Mouse (Mus musculus): ENCODE measurements around the gene Mterf2. TPM values are rescaled to one million over a fixed set of nuclear protein-coding genes. Genes with fewer than 3 reads are reported as not detected.

Mterf2 gene
- total RNA-seq, 2 experiments from 2014 or later: 2.8 to 4.3 TPM

Other genes starting within 250 kb of the Mterf2 start
- 10 to 100 TPM; 29.2 to 38.7 TPM for gene Ric8b, start 210.4 kb downstream of the Mterf2 start, total RNA-seq (2021)
- gene Fhl4, start 25.5 kb downstream of the Mterf2 start, total RNA-seq (2021): under 1 TPM; 0.20 to 0.43 TPM
- gene Tmem263, start 25.4 kb downstream of the Mterf2 start, total RNA-seq (2021): 10 to 100 TPM; 18.6 to 24.4 TPM
- gene Cry1, start 57.0 kb upstream of the Mterf2 start, total RNA-seq (2021): 10 to 100 TPM in 1 of 2 experiments, 1 to 10 TPM in 1; 8.6 to 13.3 TPM

Data from adrenal gland, postnatal 36 days (tissue).